Mouse (Mus musculus) cerebellum, adult 9-11 months (tissue): ENCODE data around the gene Plxdc2.

ENCODE experiments used
- DNase-seq: peaks from one replicate; pipeline ENCODE4 v3.0.0; 2022

Gene Plxdc2

DNA sequence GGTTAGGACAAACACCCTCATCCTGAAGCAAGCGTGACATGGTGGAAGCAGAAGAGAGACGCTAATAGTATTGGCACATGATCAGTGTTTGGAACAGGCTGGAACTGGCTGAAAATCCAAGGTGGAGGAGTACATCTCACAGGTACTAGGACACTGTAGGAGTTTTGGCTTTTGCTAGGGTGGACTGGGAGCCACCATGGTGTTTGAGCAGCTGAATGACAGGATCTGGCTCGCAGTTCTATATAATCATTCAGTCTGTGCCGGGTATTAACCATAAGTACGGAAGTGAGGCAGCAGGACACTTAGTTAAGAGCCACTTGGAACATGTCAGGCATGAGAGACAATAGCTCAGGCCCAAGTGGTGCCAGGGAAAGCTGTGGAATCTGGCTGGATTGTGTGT is 82.9 kb downstream of the Plxdc2 start:
- peak; percentile 44 for DNase-seq

- DNase-seq: no peak
Measured at GRCm38 (mm10) chr2:16442643-16443042, 86.5 kb downstream of the Plxdc2 start.

DNA sequence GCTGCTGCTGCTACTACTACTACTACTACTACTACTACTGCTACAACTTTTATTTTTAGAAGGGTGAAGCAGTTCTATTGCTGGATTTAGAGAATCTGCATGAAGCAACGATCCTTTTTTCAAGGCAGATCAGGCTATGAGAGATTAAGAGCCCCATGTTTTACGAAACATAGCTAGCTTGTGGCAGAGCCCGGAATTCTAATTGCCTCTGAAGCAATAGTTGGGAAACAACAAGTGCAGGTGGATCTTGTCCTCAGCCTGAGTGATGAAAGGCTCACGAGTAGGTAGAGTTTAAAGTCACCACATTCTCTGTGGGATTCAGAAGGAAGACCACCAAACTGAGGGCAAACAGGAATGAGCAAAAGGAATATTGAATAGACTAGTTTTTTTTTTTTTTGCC is 91.8 kb downstream of the Plxdc2 start:
- DNase-seq: no peak

- no peak for DNase-seq
Measured at GRCm38 (mm10) chr2:16450838-16451665, 94.9 kb downstream of the Plxdc2 start.

DNA sequence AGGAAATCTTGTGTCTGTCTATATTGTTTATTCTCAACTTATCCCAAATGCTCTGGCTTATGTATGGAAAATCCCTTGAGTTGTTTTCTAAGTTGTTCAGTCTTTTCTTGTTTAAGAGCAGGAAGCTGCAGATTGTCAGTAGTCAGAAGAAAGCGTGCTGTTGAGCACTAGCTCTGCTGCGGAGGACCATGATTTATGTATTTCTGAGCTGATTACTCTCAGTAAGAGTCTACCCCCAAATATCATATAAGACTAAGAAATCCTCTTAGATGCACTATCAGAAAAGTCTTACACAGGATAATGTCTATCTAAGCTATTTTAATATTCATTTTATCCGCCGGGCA is 95.5 kb downstream of the Plxdc2 start:
- no peak for DNase-seq

DNA sequence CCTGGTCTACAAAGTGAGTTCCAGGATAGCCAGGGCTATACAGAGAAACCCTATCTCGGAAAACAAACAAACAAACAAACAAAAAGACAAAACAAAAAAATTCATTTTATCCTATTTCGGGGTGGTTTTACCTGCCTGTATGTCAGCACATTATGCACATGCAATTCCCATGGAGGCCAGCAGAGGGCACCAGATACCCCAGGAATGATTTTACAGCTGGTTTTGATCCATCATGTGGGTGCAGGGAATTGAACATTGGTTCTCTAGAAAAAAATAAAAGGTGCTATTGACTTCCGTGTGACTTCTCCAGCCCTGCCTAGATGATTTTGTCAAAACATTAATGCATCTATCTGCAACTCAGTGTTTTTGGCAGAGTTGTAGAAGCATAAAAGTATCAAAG is 96.0 kb downstream of the Plxdc2 start:
- DNase-seq: no peak

DNA sequence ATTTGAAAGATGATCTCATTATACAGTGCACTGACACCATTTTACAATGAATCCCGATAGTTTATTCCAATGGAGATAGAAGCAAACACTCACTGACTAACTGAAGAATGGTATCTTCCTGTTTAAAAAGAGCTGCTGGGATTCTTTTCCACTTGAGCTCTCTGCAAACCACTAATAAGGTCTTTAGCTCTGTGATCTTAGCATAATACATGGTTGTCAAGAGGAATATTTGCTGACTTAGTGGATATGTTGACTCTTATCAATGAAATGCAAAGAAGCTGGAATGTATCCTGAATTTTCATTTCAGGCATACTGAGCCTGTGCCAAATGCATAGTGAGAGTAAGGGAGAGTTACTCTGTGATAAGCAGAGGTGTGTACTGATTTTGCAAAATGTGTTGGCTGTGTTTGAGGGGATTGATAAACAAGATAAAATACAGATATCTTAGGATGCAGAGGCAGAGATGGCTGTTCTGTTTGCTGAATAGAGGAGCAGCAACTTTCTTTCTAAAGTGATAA is 100.2 kb downstream of the Plxdc2 start:
- no peak for DNase-seq

- no peak for DNase-seq
Measured at GRCm38 (mm10) chr2:16459490-16459889, 103.4 kb downstream of the Plxdc2 start.

DNA sequence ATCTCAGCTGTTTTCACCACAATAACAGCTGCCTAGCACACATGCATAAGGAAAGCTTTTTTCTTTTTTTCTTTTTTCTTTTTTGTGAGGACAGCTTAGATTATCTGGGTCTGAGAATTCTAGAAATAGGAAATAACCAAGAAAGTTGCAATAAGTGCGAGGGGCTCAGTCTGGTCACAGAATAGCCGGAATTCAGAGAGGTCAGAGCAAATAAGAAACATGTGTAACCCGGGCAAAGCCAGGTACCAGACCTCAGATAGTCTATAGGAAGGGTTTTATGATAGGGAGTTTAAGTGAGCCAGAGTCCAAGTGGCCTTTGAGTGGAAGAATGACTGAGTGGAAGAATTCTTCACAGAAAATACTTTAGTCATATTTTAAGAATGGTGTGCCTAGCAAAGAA is 114.0 kb downstream of the Plxdc2 start:
- no peak for DNase-seq

DNA sequence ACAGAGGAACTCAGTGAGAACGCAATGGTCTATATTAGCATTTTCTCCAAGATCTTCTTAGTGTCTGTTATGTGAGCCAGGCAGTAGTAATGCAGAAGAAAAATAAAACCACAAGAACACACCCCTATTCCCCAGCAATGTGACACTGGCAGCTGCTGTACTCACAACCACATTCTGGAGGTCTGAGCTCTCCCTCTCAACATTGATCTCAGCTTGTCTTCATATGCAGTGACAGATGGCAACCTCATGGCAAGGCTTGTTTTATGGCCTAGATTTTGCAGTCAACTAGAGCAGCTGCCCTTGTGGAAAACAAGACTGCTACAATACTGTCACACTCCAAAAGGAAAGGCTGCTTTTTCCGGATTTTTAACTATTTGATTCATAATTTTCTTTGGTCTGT is 127.8 kb downstream of the Plxdc2 start:
- DNase-seq: peak; percentile 79

DNA sequence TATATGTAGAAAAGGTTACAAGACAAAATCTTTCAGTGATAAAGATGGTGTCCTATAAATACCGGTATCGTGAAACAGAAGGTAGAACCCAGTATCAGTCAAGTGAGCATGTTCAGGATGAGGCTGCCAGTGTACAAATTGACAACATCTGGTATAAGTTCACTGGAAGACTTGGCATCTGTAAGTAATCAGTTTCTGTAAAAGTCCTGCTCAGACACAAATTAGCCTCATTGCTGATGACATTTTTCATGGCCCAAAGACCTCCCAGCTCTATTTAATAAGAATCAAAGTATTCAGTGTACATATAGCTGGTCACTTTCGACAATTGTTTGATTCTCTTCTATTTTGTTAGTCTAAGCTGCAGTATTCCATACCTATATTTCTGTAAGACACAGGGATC is 129.9 kb downstream of the Plxdc2 start:
- DNase-seq: no peak

GRCm38 (mm10) chr2:16491242-16491641 is 135.1 kb downstream of the Plxdc2 start:
- DNase-seq: no peak

- DNase-seq: no peak
Measured at GRCm38 (mm10) chr2:16502843-16503242, 146.7 kb downstream of the Plxdc2 start.

DNA sequence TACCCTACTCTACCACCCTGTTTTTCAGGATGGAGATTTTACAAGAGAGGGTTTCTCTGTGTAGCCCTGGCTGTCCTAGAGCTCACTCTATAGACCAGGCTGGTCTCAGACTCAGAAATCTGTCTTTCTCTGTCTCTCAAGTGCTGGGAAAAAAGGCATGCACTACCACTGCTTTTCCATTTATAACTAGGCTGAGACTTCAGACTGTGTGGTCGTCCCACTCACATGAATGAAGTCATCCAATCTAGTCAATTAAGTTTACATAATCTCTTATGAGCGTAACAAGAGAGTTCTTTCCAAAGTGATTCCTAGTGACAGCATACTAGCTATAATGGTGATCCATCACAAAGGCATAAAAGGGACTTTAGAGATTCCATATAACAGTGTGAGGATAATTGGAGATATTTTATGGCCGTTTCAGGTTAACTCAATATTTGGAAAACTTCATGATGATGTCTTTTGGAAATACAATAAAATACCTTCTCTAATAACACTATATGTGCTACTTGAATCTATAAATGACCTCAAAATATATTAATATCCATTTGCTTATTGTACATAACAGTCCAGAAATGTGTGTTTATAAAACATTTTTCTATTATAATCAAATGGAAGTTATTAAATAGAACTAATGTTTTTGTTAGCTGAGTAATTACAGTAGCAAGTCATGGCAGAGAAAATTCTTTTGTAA is 151.6 kb downstream of the Plxdc2 start:
- no peak for DNase-seq

GRCm38 (mm10) chr2:16518148-16518547 is 162.0 kb downstream of the Plxdc2 start:
- DNase-seq: no peak

GRCm38 (mm10) chr2:16523427-16523826 is 167.3 kb downstream of the Plxdc2 start:
- no peak for DNase-seq

- no peak for DNase-seq
Measured at GRCm38 (mm10) chr2:16532244-16532643, 176.1 kb downstream of the Plxdc2 start.

DNA sequence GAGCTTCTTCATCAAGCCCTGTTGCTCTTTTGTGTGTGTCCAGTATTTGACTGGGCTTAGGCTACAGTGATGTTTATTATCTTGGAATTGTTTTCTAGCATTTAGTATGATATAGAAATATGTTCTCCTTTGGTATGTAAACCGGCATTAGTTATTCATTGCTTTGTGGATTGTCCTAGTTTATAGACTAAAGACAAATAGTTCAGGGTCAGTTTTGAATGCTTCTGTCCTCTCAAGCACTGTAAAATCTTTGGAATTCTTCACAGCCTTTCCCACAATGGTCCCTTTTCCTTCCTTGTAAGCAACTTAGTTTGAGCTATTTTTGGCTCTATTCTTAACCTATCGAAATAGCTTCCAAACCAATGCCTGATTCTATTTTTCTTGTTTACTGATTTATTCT is 178.5 kb downstream of the Plxdc2 start:
- DNase-seq: no peak

DNA sequence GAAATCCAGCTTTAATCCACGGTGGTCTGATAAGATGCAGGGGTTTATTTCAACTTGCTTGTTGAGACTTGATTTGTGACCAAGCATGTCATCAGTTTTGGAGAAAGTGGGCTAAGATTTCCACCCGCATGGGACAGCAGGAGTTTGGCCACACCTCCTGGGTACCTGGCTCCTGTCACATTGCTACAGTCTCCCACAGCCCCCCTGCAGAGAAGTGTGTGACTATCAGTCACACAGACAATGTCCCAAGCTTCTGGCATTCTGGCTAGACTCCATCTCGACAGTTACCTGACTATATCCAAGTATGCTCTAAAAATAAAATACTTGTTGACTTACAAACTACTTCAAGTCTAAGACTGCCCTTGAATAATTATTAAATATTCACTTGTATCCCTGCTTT is 185.1 kb downstream of the Plxdc2 start:
- DNase-seq: peak; percentile 22

- DNase-seq: no peak
Measured at GRCm38 (mm10) chr2:16545207-16545606, 189.1 kb downstream of the Plxdc2 start.

DNA sequence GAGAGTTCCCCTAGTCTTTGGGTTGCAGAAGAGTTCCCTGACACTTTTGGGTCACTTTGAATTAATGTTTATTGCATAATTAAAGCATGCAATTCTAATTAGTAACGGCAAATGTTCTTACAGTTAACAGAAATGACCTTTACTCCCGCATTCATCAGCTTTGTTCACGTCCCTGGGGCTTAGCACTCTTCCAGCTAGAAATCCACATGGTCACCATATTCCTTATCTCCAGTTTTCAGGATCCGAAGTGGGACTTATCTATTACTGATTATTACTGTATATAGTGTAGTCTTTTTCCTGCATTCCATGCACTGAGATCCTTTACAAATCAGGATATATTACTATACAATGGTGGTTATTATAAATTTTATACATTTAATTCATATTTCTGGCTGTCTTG is 203.2 kb downstream of the Plxdc2 start:
- no peak for DNase-seq

- DNase-seq: no peak
Measured at GRCm38 (mm10) chr2:16568263-16568662, 212.2 kb downstream of the Plxdc2 start.

DNA sequence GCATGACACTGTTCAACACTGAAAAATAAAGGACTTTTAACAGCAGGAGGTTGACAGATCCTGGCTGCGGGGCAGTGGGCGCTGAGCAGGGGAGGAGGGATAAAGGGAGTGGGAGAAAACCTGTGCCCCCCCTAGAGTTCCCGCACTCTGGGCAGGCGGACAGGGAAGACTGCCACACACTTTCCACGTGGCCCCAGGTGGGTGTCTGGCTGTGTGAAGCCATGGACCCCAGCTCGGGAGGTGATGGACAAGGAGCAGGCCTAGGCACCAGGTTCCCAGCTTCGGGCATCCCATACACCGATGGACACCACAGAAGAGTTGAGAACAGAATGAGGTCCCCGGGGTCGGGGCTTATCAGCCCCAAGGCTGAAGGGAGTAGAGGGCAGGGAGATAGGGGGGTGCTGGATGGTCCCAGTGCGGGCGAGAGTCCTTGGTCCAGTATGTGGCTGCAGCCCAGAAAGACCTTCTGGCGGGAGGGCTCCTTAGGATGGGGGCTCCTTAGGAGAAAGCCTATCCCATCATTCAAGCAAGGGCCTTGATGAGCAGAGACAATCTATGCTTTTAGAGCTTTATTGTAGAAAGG is 215.2 kb downstream of the Plxdc2 start:
- DNase-seq: no peak

GRCm38 (mm10) chr2:16576566-16576965 is 220.5 kb downstream of the Plxdc2 start:
- DNase-seq: no peak
